8 mouse cellular contexts compared by ENCODE assay signal in the genomic region with DNA sequence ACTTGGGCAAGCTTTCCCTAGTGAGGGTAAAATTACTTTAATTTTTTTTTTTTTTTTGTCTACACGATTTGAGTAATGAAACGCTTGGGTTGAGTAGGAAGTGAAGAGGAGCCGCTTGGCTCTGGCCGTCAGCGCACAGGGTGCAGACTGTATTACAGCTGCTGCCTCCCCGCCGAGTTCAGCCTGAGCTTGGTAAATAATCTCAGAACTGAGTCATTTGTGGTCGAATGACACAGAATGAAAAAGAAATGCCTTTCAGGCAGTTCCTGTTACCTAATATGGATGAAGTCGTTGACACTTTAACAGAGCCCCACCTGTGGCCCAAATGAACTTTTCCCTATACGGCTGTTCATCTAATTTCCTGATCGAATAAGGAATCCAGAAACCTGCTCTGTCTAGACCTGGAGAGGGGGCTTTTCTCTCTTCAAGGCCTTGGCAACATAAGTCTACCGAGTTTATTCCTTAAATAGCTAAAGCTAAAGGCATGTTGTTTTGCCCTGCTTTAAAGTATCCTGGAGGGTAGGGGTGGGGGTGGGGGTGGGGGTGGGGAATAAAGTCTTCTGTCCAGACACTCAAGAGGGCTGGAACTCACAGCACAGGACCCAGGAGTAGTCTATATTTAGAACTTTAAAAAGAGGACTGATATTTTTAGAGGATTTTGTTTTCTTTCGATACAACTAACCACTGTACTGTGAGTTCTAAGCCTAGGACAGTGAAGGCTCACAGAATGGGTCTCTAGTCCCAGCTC. TPM values are rescaled to one million over a fixed set of nuclear protein-coding genes. Genes with fewer than 3 reads are reported as not detected.
DNase-seq lines count a peak whose midpoint lies in the region; ATAC-seq and TF ChIP-seq lines count a peak whose summit lies in the region.

No protein-coding gene starts in this region.

- H3K9me3 ChIP-seq in kidney, postnatal 0 days (replicated peaks; ENCODE audit: low read length), result no peaks in the 10 kb centered on the region
- H3K9me3 ChIP-seq in forebrain, postnatal 0 days (ENCODE audit: low read length), result no peaks in the 10 kb centered on the region
- H3K9me3 ChIP-seq in forebrain, embryonic 16.5 days (ENCODE audit: control insufficient read depth, low read length), result no peaks in the 10 kb centered on the region

- no peaks in the 10 kb centered on the region for H3K36me3 ChIP-seq in kidney, postnatal 0 days (ENCODE audit: insufficient read depth, low read length)
- no peaks in the 10 kb centered on the region for H3K36me3 ChIP-seq in forebrain, postnatal 0 days (ENCODE audit: insufficient read depth)
- H3K36me3 ChIP-seq in forebrain, embryonic 16.5 days (ENCODE audit: control insufficient read depth, insufficient read depth), result no peaks in the 10 kb centered on the region

- H3K4me1 ChIP-seq in kidney, postnatal 0 days (replicated peaks; ENCODE audit: insufficient read depth, low read length), result peaks cover 18% of the 10 kb centered on the region; the same call in 1 of the 2 replicates
- H3K4me1 ChIP-seq in forebrain, postnatal 0 days (ENCODE audit: insufficient read depth), result no peaks in the 10 kb centered on the region
- H3K4me1 ChIP-seq in forebrain, embryonic 16.5 days (replicated peaks; ENCODE audit: control insufficient read depth, insufficient read depth, low read length), result no peaks in the 10 kb centered on the region

- 8% methylated on average over 13 of the region's 13 CpGs for WGBS in kidney, postnatal 0 days
- 48% methylated on average over 13 of the region's 13 CpGs for WGBS in forebrain, postnatal 0 days
- 55% methylated on average over 13 of the region's 13 CpGs for WGBS in forebrain, embryonic 16.5 days

- TF ChIP-seq CTCF in kidney, postnatal 0 days (IDR thresholded peaks at IDR 0.05; ENCODE audit: low read depth), result no peak
- TF ChIP-seq CTCF in forebrain, postnatal 0 days (IDR thresholded peaks at IDR 0.05; ENCODE audit: low read depth), result no peak

- peak; percentile 73 for ATAC-seq in kidney, postnatal 0 days (replicated peaks; ENCODE audit: low FRiP score, low read depth)
- ATAC-seq in forebrain, postnatal 0 days, result no peak
- ATAC-seq in forebrain, embryonic 16.5 days, result no peak

- no peaks in the 10 kb centered on the region for H3K27me3 ChIP-seq in kidney, postnatal 0 days (ENCODE audit: insufficient read depth, low read length)
- no peaks in the 10 kb centered on the region for H3K27me3 ChIP-seq in forebrain, postnatal 0 days (ENCODE audit: insufficient read depth, low read length)
- H3K27me3 ChIP-seq in forebrain, embryonic 16.5 days (replicated peaks; ENCODE audit: control insufficient read depth, insufficient read depth, low read length), result no peaks in the 10 kb centered on the region

- H3K9ac ChIP-seq in kidney, postnatal 0 days (ENCODE audit: low read depth, low read length), result no peak overlapping the region
- no peak overlapping the region for H3K9ac ChIP-seq in forebrain, postnatal 0 days
- no peak overlapping the region for H3K9ac ChIP-seq in forebrain, embryonic 16.5 days (replicated peaks; ENCODE audit: low read depth, low read length)

- DNase-seq in gastrocnemius, adult 18-20 months (ENCODE audit: low spot score), result peak; percentile 62
- DNase-seq in gastrocnemius, postnatal 4 days (ENCODE audit: low spot score in 2 of 2), result no peak
- peak; percentile 87 for DNase-seq in NIH3T3 (ENCODE audit: low read depth)
- DNase-seq in heart, adult 18-20 months, result peak; percentile 62 to 77
- DNase-seq in kidney, postnatal 0 days (ENCODE audit: low spot score), result peak; percentile 77
- peak; percentile 54 for DNase-seq in lung, postnatal 14 days
- no peak for DNase-seq in forebrain, postnatal 0 days

- H3K4me3 ChIP-seq in kidney, postnatal 0 days (replicated peaks; ENCODE audit: low read depth, low read length), result no peak overlapping the region
- no peak overlapping the region for H3K4me3 ChIP-seq in forebrain, postnatal 0 days (ENCODE audit: low read depth, low read length)
- H3K4me3 ChIP-seq in forebrain, embryonic 16.5 days (replicated peaks; ENCODE audit: low read length), result no peak overlapping the region

- H3K27ac ChIP-seq in kidney, postnatal 0 days, result peak overlapping the region; percentile 84
- no peak overlapping the region for H3K27ac ChIP-seq in forebrain, postnatal 0 days (ENCODE audit: low read depth, low read length)
- H3K27ac ChIP-seq in forebrain, embryonic 16.5 days (ENCODE audit: low read length), result no peak overlapping the region

- peak overlapping the region; percentile 19; the same call in 1 of the 2 replicates for H3K4me2 ChIP-seq in kidney, postnatal 0 days (ENCODE audit: low read length)
- H3K4me2 ChIP-seq in forebrain, postnatal 0 days (ENCODE audit: low read depth), result no peak overlapping the region
- no peak overlapping the region for H3K4me2 ChIP-seq in forebrain, embryonic 16.5 days (ENCODE audit: low read length)

RNA-seq across cellular contexts. Expression of a gene that starts 54.8 kb away (rescaled TPM):
- total RNA-seq in gastrocnemius, adult 18-20 months (2021), result 10 to 100 TPM; 24.9 to 35.9 TPM
- total RNA-seq in gastrocnemius, postnatal 4 days (2021), result 10 to 100 TPM; 18.8 to 22.8 TPM
- 10 to 100 TPM; 26.7 to 29.9 TPM for total RNA-seq in heart, adult 18-20 months (2021)
- 34.1 and 35.5 TPM in 2 replicates for polyA plus RNA-seq in kidney, postnatal 0 days (2015; fragmentation: Nextera tagmentation; extraction: Ambion mirVana)
- 22.3 and 34.9 TPM in 2 replicates for total RNA-seq in forebrain, postnatal 0 days (2014; rRNA removed)
- polyA plus RNA-seq in forebrain, postnatal 0 days (2015; fragmentation: Nextera tagmentation; extraction: Ambion mirVana), result 16.5 and 17.2 TPM in 2 replicates
- 16.3 and 16.6 TPM in 2 replicates for polyA plus RNA-seq in forebrain, embryonic 16.5 days (2015; fragmentation: Nextera tagmentation; extraction: Ambion mirVana)

Comparison
In these comparisons a context has a peak if more than half of its experiments do, and no peak if none do; other contexts are left out.
1. DNase-seq: peak in gastrocnemius, adult 18-20 months (single experiment), NIH3T3 (single experiment), heart, adult 18-20 months (2 of 2), kidney, postnatal 0 days (single experiment) and lung, postnatal 14 days (single experiment); none in gastrocnemius, postnatal 4 days (0 of 2) and forebrain, postnatal 0 days (single experiment).